Mouse (Mus musculus): Measurements from ENCODE around the gene Pde1a. TPM values are rescaled to one million over a fixed set of nuclear protein-coding genes. Genes with fewer than 3 reads are reported as not detected.

Gene Pde1a
- polyA plus RNA-seq (2012; ENCODE audit: low replicate concordance): not detected in 2 replicates

DNA sequence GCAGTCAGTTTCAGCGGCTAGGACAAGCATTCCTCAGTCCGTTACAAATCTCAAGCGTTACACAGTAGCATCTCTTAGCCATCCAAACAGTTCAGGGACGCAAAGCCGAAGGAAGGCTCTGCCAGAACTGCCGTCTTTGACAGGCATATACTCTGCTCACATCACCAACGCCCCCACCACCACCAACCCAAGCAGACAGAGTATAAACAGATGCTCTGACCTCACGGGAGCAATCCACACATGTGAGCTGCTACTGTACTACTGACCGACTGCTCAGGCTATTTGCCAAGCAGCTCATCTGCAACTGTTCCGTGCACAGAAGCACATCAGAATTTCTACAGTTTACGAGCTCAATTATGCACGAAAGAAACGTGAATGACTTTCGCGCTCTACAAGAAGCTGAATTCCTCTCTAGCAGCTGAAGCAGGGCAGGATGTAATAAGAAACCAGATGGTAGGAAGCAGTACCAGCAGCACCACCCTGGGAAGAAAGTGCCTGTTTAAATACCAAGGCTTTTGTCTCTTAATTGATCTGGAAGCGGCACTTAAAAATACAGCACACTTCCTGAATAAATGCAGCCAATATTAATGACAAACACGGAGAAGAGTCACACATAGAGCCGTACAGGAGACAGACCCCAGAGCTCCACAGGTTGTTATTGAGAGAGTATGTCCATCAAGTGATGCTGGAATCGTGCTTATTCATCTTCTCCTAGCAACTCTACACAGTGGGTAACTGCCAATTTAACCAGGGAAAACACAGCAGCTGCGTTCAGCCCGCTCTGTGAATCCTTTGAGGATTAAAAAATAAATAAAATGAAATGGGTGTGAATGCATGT is at the start of gene Pde1a:
Gene Pde1a, minus strand, starts transcription at position 598 of the 838 bp plus-strand sequence.

Other genes with a start within 250 kb of the Pde1a start
- not detected in 2 replicates for gene Prdx6b, start 163.0 kb upstream of the Pde1a start, polyA plus RNA-seq (2012; ENCODE audit: low replicate concordance)
- gene Dnajc10, start 186.0 kb upstream of the Pde1a start, polyA plus RNA-seq (2012; ENCODE audit: low replicate concordance): 29.5 and 31.0 TPM in 2 replicates